Mouse (Mus musculus): Measurements from ENCODE around the gene Grm8. TPM values are rescaled to one million over a fixed set of nuclear protein-coding genes. Genes with fewer than 3 reads are reported as not detected.

Grm8 gene
- total RNA-seq, 2 experiments from 2014 or later: 0.78 to 1.1 TPM

DNA sequence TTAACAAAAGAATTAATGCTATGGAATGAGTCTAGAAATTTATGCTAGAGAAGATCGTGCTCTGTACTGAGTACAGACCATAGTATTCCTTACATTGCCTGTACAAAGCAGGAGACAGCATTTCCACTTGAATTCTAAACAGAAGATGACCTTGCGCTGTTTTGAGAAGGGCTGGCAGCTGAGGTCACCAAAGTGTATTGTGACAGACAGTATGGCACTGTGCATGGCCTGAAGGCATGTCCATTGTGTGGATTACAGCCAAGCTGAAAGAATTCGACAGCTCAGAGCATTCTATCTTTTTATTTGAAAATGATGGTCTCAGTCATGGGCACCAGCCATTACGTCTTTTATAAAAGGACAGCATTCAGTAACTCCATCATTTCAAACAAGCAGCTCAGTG lies 517.5 kb downstream of the Grm8 start:
- no peak for DNase-seq

DNA sequence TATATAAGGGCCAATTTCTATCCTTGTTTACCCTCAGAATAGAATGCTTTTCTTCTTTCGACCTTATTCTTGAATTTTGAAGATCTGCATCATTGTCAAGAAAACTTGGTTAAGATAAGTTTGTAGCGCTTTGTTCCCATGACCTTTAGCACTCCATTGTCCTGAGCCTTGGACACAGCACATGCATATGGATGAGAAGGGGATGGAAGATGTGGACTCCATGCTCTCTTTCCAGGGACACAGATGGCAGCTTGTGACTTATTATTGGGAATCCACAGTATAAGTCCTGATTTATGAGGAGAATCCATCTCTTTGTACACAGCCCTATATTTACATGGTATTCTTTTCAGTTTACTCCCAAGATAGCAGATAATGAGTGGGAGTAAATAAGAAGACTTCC lies 554.5 kb downstream of the Grm8 start:
- no peak for DNase-seq

DNA sequence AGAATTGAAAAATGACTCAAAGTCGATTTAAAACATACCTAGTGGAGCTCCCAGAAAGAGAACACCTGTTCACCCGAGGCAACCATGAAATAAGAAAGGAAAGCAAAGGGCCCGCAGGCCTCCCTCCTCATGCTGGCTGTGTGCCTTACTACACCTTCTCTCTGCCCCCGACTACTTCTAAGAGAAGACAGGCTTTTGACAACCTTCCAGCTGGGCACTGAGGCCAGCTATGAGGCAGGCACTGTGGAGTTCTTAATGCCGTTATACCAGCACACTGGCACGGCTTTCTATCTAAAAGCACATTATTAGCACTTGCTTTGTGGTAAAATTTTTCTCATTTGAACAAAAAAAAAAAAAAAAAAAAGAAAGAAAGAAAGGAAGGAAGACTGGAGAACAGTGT lies 589.5 kb downstream of the Grm8 start:
- DNase-seq: no peak

DNA sequence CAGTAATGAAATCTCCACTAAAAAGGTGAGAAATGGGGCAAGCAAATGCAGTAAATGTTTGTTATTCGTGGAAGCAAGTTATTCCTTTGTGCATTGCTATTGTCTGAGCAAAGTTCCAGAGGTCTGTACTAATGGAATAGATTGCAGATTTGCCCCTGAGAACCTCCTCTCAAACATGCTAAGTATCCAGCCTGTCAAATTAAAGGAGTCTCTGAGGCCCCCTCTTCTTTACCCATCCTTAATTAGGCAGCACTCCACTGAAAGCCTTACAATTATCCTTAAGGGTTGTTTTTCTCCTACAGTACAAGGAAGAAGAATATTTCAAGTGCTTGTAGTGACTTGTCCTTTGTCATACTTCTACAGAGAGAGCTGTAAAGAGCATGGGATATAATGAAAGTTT lies 617.4 kb downstream of the Grm8 start:
- DNase-seq: no peak

DNA sequence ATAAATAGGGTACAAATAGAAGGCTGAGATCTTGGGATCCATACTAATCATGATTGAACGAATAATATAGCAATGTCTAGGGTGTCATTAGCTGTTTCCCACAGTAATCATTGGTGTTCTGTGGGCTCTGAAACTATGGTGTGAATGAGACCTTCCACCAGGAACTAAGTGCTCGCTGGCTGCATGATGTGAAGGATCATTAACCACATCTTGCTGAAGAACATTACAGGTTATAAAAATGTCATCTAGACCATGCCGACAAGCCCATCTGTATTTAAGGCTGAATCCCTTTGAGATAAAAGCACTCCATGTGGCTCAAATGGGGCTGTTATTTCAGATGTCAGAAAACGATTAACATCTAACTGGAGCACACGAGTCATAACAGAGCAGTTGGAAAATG lies 674.0 kb downstream of the Grm8 start:
- DNase-seq: no peak

GRCm38 (mm10) chr6:27408473-27408872 lies 726.5 kb downstream of the Grm8 start:
- no peak for DNase-seq

GRCm38 (mm10) chr6:27372416-27372815 lies 762.6 kb downstream of the Grm8 start:
- DNase-seq: no peak

DNA sequence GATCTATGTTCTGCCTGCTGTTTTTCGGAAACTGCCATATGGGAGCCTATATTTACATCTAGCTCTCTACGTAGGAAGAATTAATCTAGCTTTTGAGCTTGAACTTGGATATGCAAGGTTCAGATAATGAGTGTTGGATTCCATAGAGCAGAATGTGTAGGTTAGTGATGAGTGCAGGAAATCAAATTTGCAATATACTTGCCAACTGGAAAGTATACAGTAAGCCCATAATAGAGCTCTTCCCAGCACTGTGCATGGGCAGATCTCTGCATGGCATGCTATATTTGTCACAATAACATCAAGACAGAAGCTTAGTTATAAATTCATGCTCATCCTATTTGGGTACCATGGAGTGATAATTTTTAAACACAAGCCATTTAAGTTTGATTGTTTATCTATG lies 763.9 kb downstream of the Grm8 start:
- DNase-seq: no peak

- no peak for DNase-seq
These were observed 771.2 kb downstream of the Grm8 start for GRCm38 (mm10) chr6:27363775-27364174.

GRCm38 (mm10) chr6:27360440-27360839 lies 774.5 kb downstream of the Grm8 start:
- DNase-seq: no peak

GRCm38 (mm10) chr6:27351147-27351546 lies 783.8 kb downstream of the Grm8 start:
- DNase-seq: no peak

DNA sequence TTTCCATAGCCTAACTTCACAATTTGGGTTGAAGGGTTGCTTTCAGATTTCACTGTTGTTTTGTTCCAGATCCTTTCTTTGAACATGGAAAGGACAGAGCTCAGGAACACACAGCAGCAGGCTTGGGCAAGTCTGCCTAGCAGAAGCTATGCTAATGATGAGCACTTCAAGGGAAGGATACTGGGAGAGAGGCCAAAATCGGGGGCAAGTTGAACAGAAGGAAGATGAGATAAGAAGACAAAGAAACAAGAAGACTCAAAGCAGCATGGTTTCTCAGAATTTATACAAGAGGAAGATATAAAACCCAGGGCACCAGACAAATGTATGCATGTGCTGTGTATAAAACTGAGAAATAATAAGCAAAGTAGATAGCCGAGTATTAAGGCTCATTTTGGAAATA lies 786.7 kb downstream of the Grm8 start:
- DNase-seq: no peak

DNA sequence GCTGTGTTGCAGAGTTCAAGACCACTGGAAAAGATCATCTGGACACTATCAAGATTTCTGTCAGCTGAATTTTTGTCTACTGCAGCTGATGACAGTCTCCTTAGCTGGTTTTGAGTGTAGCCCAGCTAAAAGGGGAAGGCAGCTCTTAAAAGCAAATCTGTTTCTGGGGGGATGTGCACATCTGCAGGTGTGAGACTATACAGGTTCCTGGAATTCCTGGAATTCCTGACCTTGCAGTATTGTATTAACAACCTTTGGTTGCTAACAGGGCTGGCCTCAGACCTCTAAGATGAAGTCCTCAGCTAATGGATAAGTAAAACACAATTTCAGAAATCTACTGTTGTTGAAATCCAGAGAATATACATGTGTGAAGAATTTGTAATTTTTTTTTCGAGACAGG lies 788.7 kb downstream of the Grm8 start:
- DNase-seq: no peak

DNA sequence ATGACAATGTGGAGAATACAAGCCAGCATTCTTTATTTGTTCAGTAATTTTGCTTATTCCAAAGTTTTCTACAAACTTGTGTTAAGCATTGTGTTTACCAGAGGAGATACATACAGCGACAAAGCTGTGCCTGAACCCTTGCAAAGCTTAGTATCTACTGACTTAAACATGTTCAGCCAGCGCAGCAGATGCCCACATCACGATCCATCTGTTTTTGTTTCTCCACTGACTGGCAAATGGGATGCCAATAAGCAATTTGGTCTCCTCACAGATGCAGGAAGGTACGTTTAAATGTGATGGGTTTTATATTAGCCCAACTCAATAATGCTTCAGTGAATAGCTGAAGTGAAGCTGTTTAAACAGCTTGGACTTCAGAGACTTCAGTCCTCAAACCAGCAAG lies 794.8 kb downstream of the Grm8 start:
- no peak for DNase-seq

DNA sequence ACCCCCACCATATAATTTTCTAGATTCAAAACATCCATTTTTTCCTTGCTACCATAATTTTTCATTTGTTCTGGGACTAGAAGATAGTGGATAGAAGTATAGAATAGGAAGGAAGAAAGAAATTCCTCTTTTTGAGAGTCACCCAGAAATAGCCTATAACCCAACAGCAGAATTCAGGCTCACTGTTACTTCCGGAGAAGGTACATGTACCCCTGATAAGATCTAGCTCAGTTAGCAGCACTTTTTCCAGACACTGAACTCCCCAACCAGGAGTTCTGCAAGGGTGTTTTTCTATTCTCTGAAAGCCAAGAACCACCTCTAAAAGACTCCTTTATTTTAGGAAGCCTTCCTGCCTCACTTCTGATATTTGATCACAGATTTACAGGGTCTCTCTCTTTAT lies 816.4 kb downstream of the Grm8 start:
- DNase-seq: no peak

- DNase-seq: no peak
These were observed 817.6 kb downstream of the Grm8 start for GRCm38 (mm10) chr6:27317422-27317821.

- no peak for DNase-seq
These were observed 819.0 kb downstream of the Grm8 start for GRCm38 (mm10) chr6:27316018-27316417.

- DNase-seq: no peak
These were observed 820.5 kb downstream of the Grm8 start for GRCm38 (mm10) chr6:27314273-27315009.

DNA sequence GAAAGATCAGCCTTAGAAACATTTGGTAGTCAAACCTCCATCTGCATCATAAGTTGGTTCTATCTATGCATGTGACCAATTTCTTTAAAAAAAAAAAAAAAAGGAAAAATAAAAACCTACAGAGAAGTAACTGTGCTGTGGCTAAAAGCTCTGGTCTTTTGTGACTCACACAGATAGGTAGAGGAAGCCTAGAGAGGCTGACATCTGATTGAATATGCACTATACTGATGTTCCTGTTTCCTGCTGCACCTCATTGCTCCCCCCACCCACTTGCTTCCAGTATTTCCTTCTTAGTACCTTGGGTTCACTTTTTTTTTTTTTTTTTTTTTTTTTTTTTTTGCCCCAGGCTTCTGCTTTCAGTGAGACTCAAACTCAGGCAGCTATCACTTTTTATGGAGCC lies 824.6 kb downstream of the Grm8 start:
- DNase-seq: no peak

- no peak for DNase-seq
These were observed 829.6 kb downstream of the Grm8 start for GRCm38 (mm10) chr6:27305351-27305750.

DNA sequence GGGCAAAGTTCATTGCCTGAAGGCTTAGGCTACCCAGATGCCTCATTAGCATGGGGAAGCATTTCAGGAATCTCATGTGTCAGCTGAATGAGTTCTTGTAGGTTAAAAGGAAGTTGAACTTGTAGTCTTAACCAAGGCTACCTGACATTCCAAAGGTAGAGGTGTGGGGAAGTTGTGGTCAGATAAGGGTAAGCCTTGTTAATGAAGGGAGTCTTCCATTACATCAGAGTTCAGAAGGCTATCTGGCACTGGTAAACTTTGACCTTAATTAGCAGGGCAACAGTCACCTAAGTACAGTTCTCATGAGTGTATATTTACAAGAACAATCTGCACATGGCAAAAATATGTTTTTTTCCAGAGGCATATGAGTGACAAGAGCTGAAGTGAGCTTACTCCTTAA lies 870.0 kb downstream of the Grm8 start:
- no peak for DNase-seq

DNA sequence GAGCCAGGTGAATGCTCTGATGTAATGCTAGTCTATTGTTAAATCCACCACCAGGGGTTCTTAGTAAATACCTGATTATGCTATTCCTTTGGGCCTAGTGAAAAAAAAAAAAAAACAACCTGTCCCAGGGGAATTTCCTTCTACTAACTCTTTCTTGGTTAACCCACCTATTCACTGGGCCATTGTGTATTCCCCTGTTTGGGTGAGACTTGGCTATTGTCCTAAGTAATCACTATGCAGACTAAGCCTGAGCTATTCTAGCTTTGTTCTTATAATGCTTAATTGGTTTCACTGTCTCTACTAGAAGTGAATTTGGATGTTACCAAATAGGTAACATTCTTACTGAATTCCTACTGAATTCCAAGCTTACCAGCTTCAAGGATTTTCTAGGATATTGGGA lies 872.4 kb downstream of the Grm8 start:
- DNase-seq: no peak

DNA sequence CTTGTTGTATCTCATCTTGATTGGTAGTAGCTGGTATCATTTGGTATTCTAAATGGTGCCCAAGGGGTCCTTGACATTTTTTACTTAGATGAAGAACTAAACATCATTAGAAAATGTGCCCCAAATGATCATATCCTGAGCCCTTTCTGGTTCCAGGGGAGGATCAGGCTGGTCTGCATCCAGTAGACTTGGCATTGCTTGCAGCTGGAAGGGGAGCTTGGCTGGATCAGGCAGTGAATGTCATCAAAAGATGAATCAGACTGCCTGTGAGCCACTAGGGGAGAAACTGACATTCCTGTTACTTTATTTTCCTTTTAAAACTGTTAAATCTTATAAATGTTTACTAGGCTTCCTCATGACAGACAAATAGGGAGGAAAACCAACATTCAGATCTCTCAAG lies 894.6 kb downstream of the Grm8 start:
- DNase-seq: peak; percentile 31

DNA sequence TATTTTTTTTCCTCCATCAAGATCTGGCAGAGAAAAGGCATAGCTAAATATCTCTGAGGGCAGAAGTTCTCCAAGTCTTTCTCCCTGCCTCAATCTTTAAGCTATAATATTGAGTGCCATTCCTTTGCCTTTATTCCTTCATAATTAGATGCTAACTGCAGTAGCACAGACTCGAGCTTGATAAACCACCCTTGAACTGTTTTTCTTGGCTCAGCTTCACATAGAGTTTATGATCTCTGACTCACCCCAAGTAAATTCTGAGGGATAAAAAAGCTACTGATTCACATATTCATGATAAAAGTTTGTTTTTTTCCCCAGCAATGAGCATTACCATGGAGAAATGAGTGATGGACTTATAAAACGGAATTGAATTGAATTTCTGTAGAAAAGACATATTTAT lies 895.0 kb downstream of the Grm8 start:
- DNase-seq: peak; percentile 7

Data from adrenal gland, postnatal 10 days (tissue).